Mouse (Mus musculus): ENCODE measurements at regions not wholly inside any gene's neighbourhood (a gene's known extent, or its start where the extent isn't known, plus 50 kb on each side); places are given as distances from the start of the nearest gene placed in this dataset.

DNA sequence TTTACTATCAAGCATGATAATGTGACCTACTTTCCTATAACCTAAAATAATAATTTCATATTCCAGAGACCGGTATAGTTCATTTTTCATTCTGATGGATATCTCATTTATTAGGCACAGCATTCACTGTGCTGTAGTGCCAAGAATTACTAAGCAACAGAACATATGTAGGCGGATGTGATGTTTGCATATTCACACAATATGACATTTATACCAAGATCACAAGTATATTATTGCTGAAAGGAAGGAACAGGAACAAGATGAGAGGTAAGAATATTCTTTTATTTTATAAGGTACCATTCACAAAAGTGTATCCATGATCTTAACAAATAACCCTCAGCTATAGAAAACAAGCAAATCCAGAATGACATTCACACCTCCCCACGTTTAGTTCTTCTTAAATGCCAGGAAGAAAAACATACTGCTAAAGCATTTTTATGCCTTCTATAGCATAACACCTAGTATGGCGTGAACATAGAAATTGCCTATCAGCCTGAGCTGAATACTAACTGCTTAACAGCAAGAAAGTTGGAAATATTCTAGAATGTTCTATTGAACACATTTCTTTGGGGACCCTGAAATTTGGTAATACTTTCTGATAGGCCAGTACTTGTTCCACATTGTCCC lies 1062.8 kb upstream of the Acvr2a start:
- no peak for DNase-seq (ENCODE audit: low spot score)

DNA sequence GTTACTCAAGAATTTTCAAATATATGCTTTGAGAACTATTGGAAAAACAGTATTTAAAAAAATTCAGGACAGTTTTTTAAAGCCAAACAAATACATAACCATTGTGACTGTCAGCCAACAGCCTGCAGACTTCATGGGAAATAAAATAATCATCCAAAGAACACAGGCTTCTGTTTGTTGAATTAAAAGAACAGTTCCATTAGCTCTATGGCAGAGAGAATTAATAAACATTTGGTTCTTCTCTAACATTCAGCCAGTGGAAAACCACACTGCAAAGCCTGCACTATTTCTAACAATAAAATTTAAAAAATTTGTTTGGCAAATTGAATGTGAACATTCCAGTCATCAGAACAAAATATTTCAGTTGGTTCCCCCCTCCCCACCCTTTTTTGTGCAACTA lies 1058.2 kb upstream of the Acvr2a start:
- DNase-seq (ENCODE audit: low spot score) = no peak

DNA sequence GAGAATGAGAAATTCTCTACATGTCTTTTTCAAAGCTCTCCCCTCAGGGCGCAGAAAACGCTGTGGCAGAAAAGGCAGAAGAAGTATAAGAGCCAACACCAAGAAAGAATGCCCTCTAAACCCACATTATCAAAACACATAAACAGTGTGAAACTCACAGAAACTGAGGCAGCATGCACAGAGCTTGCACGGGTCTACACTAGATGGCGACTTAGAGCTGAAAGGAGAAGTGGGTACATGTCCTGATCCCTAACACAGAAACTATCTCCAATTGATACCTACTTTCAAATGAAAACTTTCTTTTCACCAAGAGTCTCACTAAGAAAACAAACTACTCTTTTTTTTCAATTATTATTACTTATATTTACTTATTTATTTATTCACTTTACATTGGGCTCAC lies 1057.7 kb upstream of the Acvr2a start:
- no peak for DNase-seq (ENCODE audit: low spot score)

DNA sequence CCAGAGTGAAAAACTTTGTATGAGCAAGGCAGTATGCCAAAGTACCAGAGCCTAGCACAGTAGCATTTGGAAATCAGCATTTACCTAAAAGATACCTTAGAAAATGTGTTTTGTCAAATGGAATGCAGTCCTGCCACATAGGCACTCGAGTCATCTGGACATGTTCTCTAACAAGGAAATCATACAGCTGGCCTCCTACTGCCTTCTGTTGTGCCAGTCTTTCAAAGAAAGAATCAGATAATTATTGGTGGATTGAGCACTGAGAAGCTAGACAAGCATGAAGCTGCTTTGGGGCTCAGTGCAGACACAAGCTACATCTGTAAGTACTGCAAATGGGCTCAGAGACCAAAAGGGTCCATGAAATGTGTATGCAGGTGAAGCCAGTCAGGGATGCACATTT lies 1038.1 kb upstream of the Acvr2a start:
- DNase-seq (ENCODE audit: low spot score) = no peak

DNA sequence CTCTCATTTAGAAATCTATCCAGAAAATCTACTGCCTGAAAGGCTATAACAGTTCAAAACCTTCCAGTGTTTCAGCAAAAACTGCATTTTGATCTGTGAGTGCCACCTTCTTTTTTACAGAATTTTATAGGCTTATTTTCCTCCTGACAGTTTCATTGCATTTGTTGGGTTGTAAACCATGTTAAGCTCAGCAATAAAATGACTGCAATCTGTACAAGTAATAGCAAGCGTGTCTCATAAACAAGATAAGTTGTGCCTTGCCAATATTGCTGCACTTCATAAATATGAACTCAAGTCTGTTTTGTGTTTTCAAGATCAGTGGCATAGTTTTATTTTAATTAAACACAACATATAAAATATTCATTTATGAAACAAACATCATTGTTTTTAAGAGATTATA lies 1036.9 kb upstream of the Acvr2a start:
- DNase-seq (ENCODE audit: low spot score) = no peak

DNA sequence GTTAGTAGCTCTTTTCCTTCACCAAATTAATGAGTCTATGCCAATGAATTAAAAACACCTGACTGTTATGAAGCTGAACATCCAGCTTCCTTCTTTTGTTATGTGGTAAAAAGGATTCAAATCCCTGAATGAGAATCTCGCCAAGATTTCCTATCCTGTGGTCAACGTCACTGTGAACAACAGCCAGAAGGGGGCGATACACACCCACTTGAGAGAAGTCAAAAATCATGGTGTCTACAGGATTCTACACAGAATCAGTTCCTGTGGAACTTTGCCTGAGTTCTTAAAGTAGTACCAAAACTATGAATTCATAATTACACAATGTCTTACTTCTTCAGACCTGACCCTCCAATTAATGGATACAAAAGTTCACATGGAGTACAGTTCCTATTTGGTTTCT lies 1028.1 kb upstream of the Acvr2a start:
- peak; percentile 44 for DNase-seq (ENCODE audit: low spot score)

DNA sequence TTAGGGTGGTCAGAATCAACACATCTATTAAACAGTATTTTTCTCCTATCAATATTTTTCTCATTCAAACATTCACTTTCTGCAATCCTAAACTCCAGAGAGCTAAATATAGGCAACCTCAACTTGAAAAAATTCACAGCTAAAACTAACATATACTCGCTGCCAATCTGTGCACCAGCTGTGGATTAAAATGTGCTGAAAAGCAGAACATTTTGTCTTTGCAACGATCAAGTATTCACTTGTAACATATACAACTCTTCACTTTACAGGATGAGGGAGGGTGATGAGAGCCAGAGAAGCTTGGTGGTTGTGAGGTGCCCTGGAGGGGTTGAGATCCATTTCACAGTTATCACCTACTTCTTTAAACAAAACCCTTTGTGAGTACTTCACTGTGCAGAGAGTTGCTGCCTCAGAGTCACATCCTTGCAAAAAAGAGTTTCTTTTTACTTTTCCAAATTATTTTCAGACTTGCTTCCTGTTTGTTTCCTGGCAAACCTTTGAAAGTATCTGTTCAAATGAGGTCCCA lies 991.1 kb upstream of the Acvr2a start:
- DNase-seq (ENCODE audit: low spot score) = no peak

DNA sequence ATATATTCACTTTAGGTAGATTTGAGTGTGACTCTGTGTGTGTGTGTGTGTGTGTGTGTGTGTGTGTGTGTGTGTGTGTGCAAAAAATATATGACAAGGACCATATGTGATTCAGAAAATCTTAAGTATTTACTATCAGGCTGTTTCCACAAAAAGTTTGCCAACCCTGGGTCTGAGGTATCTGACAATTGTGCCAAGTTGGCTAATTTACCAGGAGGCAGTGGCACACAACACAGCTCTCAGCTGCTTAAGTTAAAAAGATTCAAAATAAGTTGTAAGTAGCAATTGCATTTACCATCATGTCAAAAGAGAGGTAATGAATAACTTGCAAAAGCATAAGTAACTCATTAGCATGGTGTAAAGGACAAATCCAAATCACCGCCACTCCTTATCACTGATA lies 981.4 kb upstream of the Acvr2a start:
- DNase-seq (ENCODE audit: low spot score) = no peak

DNA sequence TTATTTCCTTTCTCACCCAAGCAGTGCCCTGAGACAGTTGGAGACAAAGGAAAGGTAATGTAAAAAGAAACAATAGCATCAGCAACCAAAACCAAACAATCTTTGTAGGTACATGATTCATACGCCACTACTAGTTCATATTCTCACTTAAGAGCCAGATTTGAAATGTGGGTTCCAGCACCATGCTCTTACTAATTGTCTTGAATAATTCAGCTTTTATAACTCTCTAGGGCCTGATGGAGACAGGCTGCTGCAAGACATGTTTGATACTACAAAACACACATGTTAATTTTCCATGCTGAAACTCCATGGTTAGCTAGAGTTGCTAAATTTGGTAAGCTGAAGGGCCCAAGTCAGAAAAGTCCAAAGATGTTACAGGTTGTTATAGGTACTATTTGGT lies 980.4 kb upstream of the Acvr2a start:
- no peak for DNase-seq (ENCODE audit: low spot score)

DNA sequence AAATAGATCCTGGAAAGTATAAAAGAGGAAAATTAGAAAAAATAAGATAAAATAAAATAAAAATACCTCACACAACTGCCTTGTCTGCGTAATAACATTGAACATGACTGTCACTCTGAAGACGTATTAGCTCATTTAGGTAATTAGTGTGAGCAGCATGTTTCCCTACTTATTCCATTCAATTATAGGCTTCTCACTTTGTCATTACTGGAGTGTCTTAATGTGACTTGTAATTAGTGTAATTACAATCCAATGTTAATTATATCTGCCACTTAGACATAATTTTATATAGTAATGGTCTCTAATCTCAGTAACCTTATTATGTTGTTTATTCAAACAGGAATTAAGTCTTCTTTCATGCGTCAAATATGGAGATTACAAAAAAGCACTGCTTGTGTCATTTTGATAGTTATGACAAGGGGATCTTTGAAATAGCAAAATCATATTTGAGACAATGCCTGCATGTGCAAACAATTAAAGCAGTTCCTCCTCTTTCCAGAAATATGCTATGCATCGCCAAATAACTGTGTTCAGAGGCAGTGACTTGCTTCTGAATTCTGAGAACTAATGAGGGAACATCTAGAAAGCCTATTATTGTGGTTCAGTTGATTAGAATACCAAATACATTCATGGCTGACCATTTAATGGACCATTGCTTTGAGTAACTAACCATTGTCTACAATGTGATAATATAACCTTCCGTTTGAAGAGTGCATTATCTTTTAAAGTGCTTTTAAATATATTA lies 979.7 kb upstream of the Acvr2a start:
- DNase-seq (ENCODE audit: low spot score) = no peak

DNA sequence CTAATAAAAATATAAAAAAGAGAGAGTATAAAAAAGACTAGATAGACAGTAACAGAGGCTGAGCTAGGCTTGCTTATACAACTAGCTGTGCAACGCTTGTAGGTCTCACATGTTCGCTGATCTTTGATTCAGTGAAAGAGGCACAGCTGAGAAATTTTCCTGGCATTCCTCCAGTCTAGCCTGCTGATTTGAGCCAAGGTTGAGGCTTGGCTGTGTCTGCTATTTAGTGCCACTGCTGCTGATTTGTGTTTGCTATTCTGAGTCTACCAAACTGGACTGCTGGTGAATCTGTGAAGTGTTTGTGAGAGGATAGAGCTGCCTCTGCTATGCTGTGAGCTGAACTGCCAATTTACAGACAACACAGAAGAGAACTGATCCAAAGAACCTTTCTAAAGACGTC lies 956.7 kb upstream of the Acvr2a start:
- DNase-seq (ENCODE audit: low spot score) = peak; percentile 4

DNA sequence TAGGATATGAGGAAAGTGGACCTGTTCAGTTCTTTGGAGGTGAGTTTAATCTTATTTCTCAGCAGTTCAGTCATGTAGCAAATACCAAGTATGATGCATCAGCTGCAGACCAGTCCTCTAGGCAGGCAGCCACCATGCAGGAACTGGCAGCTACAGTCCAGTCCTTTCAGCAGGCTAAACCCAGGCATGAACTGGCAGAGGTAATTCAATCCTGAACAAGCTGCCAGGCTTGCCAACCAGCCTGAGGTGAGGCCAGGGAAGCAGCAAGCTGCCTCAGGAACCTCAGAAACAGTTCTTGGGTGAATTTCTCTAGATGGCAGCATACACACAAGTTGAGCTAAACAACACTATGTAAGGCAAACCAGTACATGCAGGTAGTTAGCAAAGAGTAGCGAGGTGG lies 951.5 kb upstream of the Acvr2a start:
- no peak for DNase-seq (ENCODE audit: low spot score)

DNA sequence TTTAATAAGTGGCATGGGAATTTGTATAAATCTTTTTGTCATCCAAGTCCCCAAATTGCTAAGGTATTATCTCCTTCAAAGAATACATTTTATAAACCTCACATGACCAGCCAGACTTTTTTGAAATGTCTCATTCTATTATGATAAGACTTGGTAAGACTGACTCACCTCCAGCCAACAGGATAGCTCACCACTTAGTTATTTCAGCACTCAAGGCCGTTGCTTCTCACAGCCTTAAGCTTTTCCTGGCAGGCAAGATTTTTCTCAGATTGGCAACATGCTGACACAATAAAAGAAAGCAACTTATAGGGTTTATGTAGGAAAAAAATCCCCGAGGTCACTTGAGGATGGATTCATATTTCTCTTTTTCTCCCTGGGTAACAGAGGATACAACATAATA lies 935.9 kb upstream of the Acvr2a start:
- DNase-seq (ENCODE audit: low spot score) = no peak

DNA sequence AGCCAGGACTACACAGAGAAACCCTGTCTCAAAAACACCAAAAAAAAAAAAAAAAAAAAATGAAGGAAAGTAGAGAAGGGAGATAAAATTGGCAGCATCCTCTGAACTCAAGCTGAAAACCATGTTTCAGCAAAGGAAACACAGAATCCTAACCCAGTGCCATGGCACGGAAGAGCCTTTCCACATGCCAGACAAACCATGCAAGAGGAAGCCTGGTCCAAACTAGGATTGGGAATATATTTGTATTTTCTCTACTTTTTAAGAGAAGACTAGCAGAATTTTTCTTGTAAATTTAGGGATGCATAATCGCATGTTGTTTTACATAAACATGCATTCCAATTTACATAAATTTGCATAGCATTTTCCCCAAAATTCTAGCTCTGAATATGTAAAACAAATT lies 934.8 kb upstream of the Acvr2a start:
- no peak for DNase-seq (ENCODE audit: low spot score)

DNA sequence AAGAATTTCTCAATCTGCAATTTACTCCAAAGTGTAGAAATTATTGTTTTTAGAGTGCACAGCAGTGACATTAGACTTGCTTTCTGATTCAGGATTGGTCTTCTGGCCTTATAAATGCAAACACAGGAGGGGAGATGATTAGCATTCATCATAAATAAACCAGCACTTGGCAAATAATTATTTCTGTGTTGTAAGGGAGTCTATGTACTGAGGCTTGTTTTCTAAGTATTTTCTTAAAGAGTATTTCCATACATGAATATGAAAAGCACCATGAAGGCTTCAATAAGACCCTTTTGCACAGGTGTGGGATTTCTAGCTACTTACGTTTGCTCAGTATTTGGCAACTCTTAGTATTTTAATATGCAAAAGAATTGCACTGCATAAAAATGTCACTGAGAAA lies 934.1 kb upstream of the Acvr2a start:
- no peak for DNase-seq (ENCODE audit: low spot score)

DNA sequence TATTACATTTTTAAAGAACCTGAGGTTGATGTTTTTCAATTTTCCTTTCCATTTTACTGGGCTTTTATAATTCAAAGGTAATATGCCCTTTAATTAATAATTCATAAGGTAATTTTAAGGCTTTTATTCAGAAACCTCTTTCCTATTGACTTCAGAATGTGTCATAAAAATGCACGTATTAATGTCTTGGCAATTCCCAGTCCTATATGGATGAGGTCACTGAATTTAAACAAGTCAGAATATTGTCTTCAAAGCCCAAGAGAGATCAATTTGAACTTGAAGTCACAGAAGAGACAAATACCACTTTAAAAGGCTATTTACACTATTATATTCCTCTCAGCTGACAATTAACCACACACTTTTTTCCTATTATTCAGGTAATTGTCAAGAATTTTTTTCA lies 925.7 kb upstream of the Acvr2a start:
- no peak for DNase-seq (ENCODE audit: low spot score)

DNA sequence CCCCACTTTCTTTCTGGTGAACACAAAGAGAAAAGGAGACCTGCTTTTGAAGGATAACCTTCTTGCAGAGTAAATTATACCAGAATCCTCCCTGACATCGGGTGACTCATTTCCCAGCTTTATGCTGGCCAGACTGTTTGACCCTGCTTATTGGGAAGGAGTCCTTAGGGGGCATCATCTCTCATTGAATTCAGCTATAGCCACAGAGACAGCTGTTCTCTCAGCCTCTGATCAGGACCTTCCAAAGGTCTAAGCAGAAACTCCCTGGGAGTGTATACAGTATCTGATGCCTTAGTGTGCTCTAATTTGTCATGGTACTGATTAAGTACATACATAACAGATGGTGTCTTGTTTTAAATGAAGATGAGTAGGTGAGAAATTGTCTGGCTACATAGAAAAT lies 922.5 kb upstream of the Acvr2a start:
- no peak for DNase-seq (ENCODE audit: low spot score)

DNA sequence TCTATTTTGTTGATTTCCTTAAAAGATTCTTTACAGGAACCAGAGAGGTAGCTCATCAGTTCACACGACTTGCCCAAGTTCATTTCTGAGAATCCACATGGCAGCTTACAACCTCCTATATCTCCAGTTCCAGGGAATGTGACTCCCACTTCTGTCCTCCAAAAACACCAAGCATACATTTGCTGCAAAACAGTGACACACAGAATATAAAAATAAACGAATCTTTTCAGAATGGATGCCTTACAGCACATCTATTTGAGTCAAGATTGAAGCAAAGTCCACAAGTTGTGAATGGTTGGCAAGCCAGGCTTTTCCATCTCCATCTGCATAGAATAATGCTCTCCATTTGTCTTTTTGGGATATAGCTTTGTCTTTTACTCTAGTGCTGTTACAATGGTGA lies 921.0 kb upstream of the Acvr2a start:
- no peak for DNase-seq (ENCODE audit: low spot score)

DNA sequence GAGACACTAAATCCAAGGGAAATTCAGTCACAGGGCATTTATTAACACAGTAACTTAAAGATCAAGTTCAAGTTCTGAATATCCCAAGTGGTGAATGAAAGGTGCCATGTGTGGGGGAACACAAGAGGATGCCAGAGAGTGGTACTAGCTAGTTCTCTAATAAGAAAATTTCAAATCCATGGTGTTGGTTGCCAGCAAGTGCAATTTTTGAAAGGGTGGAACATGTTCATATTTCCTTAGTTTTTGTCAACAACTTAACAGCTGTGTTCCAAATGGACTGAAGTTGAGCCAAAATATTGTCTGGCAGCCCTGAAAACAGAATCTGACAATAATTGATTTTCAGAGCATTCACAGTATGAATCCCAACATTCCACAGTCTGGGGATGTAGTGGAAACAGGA lies 919.1 kb upstream of the Acvr2a start:
- DNase-seq (ENCODE audit: low spot score) = peak; percentile 12

DNA sequence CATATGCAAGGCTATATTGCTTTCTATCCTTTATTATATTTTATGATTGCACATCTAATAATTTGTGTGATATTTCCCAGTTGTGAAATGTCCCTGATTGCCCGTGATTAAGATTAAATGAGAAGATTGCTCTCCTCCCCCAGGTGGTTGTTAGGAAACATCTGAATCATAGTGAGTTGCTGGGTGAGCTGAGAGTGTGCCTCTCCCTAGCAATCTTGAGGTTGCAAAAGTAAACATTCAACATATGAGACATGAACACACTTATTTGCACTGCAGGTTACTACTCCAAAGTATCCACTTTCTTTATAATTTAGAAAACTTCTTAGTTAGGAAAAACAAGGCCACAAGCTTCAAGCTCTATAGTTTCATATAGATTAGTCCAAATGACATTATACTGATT lies 899.6 kb upstream of the Acvr2a start:
- DNase-seq (ENCODE audit: low spot score) = no peak

DNA sequence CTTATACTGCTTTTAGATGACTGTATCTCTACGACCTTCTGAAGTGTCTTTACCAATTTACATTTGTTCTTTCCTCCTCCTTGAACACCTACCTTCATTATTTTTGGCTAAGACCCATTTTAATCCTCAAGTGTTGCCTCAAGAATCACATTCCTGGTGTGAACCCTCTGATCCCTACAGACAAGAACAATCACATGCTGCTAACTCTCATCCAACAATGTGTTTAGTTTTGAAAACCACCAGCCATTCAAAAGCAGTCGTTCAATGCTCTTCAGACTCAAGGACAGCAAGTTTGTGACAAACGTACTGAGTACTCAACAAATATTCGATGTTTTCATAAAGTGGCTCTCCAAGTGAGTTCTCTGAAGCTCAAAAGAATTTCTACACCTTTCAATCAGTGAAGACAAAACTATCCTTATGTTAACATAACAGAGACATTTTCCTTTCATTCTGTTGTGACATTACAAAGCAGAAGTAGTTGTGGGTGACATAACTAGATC lies 898.9 kb upstream of the Acvr2a start:
- no peak for DNase-seq (ENCODE audit: low spot score)

DNA sequence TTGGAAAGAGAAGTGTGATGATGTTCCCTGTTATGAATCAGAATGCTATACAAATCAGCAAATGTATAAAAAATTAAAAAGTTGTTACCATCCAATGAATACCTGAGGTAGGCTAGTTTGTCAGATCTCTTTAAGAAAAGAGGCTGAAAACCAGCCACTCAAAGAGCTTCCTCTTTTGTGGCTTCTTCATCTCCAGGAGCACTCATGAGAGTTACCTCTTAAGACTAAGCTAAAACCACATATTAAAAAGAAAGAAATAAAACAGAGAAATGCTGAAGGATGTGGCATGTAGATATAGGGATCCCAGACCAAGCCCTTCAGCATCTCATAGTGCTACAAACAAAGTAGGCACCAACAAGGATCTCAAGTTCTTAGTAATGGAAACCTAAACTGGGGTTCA lies 890.9 kb upstream of the Acvr2a start:
- no peak for DNase-seq (ENCODE audit: low spot score)

DNA sequence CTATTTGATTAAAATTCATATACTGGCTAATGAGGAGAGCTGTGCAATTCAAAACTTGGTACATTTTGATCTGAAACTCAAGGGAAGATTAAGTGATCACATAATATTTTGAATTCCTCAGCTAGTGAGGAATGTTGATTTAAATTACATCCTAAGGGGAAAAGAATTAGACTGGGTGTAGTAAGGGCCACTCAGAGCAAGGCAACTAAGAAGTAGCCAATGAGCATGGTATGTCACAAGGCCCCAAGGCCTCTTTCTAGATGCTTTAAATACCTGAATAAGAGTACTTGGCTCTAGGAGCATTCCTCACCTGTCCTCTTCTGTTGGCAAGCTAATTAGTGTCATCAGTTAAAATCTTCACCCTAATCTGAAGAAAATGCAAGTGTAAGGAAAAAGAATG lies 887.3 kb upstream of the Acvr2a start:
- no peak for DNase-seq (ENCODE audit: low spot score)
